Mouse (Mus musculus) leukemia stem cell, adult 10-12 weeks (primary cell): ENCODE results near the gene Gm4787. TPM values are rescaled to one million over a fixed set of nuclear protein-coding genes. Genes with fewer than 3 reads are reported as not detected.

Experiments
- polyA plus RNA-seq: library from polyadenylated mRNA; stranded (reverse); fragments of >175 nt; gene quantifications from 2 replicates; pipeline ENCODE4 v1.2.3, GENCODE M21; 2012; ENCODE audit warnings: low replicate concordance

Gene Gm4787
- not detected in 2 replicates for polyA plus RNA-seq

DNA sequence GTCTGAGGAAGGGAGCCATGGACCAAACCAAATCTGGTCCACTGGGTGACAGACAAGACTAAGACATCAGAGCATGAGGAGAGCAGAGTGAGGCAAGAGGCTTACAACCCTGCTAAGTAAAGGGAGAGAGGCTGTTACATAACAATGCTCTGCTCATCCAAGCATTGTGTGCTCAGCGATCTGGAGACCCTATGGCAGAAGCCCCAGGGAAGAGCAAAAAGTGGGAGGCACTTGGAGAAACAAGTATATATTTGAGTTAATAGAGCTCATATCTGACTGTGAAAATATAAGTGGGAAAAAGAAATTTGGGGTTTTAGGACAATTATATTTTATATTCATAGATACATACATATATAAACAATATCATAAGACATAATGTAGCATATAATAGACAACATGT is at the start of gene Gm4787:
TSS of gene Gm4787 (minus strand) at position 101 of the 400 bp plus-strand sequence.

DNA sequence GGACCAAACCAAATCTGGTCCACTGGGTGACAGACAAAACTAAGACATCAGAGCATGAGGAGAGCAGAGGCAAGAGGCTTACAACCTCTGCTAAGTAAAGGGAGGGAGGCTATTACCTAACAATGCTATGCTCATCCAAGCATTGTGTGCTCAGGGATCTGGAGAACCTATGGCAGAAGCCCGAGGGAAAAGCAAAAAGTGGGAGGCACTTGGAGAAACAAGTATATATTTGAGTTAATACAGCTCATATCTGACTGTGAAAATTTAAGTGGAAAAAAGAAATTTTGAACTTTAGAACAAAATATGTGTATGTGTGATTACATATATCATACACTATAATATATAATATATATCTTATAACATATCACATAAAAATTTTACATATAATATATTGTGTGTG is 42.6 kb upstream of the Gm4787 start, which contains the start of gene Adam4:
TSS of gene Adam4 (minus strand) at position 101 of the 400 bp plus-strand sequence.

DNA sequence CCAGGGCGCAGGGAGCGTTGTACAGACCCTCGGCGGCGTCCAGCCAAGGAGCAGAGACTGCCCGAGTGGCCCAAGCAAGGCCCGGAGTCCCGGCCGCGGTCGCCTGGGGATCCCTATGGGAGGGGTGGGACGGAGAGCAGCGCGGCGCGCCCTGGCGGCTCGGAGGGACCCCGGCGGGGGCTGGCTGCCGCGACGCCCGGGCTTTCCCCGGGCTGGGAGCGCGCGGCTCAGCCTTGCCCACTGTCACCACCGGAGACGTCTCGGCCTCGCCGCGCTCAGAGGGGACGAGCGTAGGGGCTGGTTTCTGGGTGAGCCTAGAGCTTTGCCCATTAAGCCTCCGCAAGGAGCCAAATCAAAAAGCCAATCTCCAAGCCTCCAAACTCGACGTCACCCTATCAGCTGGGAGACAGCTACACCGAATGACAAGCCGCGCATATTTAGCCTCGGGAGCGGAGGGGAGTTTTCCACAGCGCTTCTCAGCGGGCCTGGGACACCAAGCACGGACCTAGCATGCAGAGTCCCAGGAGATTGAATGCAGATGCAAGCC is 46.3 kb downstream of the Gm4787 start, which contains the start of gene Slc8a3:
TSS of gene Slc8a3 (minus strand) at position 306 of the 547 bp plus-strand sequence.

Other genes starting within 250 kb of the Gm4787 start
- 0.07 TPM in 1 of 2 replicates, not detected in the other for gene Slc8a3, start 46.3 kb downstream of the Gm4787 start, polyA plus RNA-seq
- not detected in 2 replicates for gene Adam4, start 42.5 kb upstream of the Gm4787 start, polyA plus RNA-seq
- gene Cox16, start 105.7 kb upstream of the Gm4787 start, polyA plus RNA-seq: 0.53 and 40.0 TPM in 2 replicates
- gene Gm20498, start 153.4 kb upstream of the Gm4787 start, polyA plus RNA-seq: 1.0 and 32.4 TPM in 2 replicates
- gene Synj2bp, start 153.4 kb upstream of the Gm4787 start, polyA plus RNA-seq: 1.6 and 2.5 TPM in 2 replicates
- gene Adam21, start 189.0 kb upstream of the Gm4787 start, polyA plus RNA-seq: not detected in 2 replicates
- gene Med6, start 215.5 kb upstream of the Gm4787 start, polyA plus RNA-seq: 3.8 TPM in 1 of 2 replicates, not detected in the other